Mouse (Mus musculus) olfactory bulb, adult 2 months (tissue): ENCODE measurements around the gene Brsk2.

Experiments used
- CTCF ChIP-seq: fragments of 200-500 bp; IDR thresholded peaks from 2 replicates; pipeline ENCODE4 v1.5.1; 2012; ENCODE audit warnings: low read depth, mild to moderate bottlenecking, low read length, moderate library complexity; ENCODE audit not compliant: insufficient read depth
- POLR2A ChIP-seq: fragments of 200-500 bp; IDR thresholded peaks from 2 replicates; pipeline ENCODE4 v1.6.1; 2012; ENCODE audit warnings: mild to moderate bottlenecking, low read depth, low read length, moderate library complexity; ENCODE audit not compliant: insufficient read depth

GRCm38 (mm10) chr7:142045932-142046331 is 96.4 kb downstream of the Brsk2 start:
- TF ChIP-seq POLR2A: no peak
- no peak for TF ChIP-seq CTCF
